Mouse (Mus musculus) hindbrain, embryonic 16.5 days (tissue): ENCODE measurements around the gene Nrxn2. TPM values are rescaled to one million over a fixed set of nuclear protein-coding genes. Genes with fewer than 3 reads are reported as not detected.

Experiments used
- ATAC-seq: fragments of 200-750 bp; cut with Nextera tagmentation; 2 replicates; pipeline ENCODE4 v1.8.0; 2017; ENCODE audit warnings: moderate TSS enrichment, moderate library complexity
- H3K27ac ChIP-seq: fragments of 300-500 bp; sonication (generic); 2 replicates; pipeline ENCODE4 v1.5.1; 2014; ENCODE audit warnings: low read depth, mild to moderate bottlenecking, control low read depth, low read length, moderate library complexity
- H3K27me3 ChIP-seq: fragments of 300-500 bp; sonication (generic); replicated peaks from 2 replicates; pipeline ENCODE4 v1.6.1; 2014; ENCODE audit warnings: low read length; ENCODE audit not compliant: control insufficient read depth, insufficient read depth
- H3K36me3 ChIP-seq: fragments of 300-500 bp; sonication (generic); 2 replicates; pipeline ENCODE4 v1.6.1; 2014; ENCODE audit warnings: mild to moderate bottlenecking, low read length, moderate library complexity, mixed read lengths; ENCODE audit not compliant: control insufficient read depth, insufficient read depth
- H3K4me1 ChIP-seq: fragments of 300-500 bp; sonication (generic); 2 replicates; pipeline ENCODE4 v1.6.1; 2014; ENCODE audit warnings: low read depth, low read length; ENCODE audit not compliant: control insufficient read depth, insufficient read depth
- H3K4me2 ChIP-seq: fragments of 300-500 bp; sonication (generic); 2 replicates; pipeline ENCODE4 v1.6.1; 2014; ENCODE audit warnings: mild to moderate bottlenecking, low read length, control low read depth, moderate library complexity
- H3K4me3 ChIP-seq: fragments of 300-500 bp; sonication (generic); 2 replicates; pipeline ENCODE4 v1.5.1; 2014; ENCODE audit warnings: mild to moderate bottlenecking, low read length, control low read depth, moderate library complexity
- H3K9ac ChIP-seq: fragments of 300-500 bp; sonication (generic); 2 replicates; pipeline ENCODE4 v1.6.1; 2014; ENCODE audit warnings: low read depth, mild to moderate bottlenecking, control low read depth, low read length, moderate library complexity
- H3K9me3 ChIP-seq: fragments of 300-500 bp; sonication (generic); 2 replicates; pipeline ENCODE4 v1.6.1; 2014; ENCODE audit warnings: mild to moderate bottlenecking, low read length, moderate library complexity; ENCODE audit not compliant: control insufficient read depth
- WGBS: fragments of 180-500 bp; shearing (Covaris S2); extraction: QIAGEN DNeasy Blood & Tissue Kit; methylation state at CpG from one replicate; pipeline ENCODE4 v1.1.7; 2014; 5-methylcytosine and 5-hydroxymethylcytosine counted together
- polyA plus RNA-seq: library from polyadenylated mRNA; unstranded; fragments of >200 nt; fragmentation: Nextera tagmentation; extraction: Ambion mirVana; gene quantifications from 2 replicates; pipeline ENCODE4 v1.2.1, GENCODE M21; 2015

Nrxn2 gene
- polyA plus RNA-seq, 1 experiment from 2014 or later: 37.1 TPM

GRCm38 (mm10) chr19:6540191-6540590, 121.7 kb downstream of the Nrxn2 start:
- no peak overlapping the region for H3K27ac ChIP-seq
- no peaks in the 10 kb centered on the region for H3K36me3 ChIP-seq
- no peaks in the 10 kb centered on the region for H3K9me3 ChIP-seq
- no peak overlapping the region for H3K4me2 ChIP-seq
- H3K4me3 ChIP-seq: no peak overlapping the region
- no peak for ATAC-seq
- no peak overlapping the region for H3K9ac ChIP-seq
- H3K4me1 ChIP-seq: no peaks in the 10 kb centered on the region; the same call in 1 of the 2 replicates
- WGBS: 77% methylated on average over 6 of the region's 6 CpGs
- no peaks in the 10 kb centered on the region for H3K27me3 ChIP-seq

- Histone ChIP-seq H3K9ac (no peak overlapping the region), H3K4me2 (no peak overlapping the region), H3K27me3 (no peaks in the 10 kb centered on the region), H3K27ac (no peak overlapping the region), H3K9me3 (no peaks in the 10 kb centered on the region), H3K4me1 (no peaks in the 10 kb centered on the region; the same call in 1 of the 2 replicates), H3K4me3 (no peak overlapping the region), H3K36me3 (no peaks in the 10 kb centered on the region)
- WGBS: 94% methylated on average over 7 of the region's 7 CpGs
- ATAC-seq: no peak
Measured at GRCm38 (mm10) chr19:6541521-6541920, 123.0 kb downstream of the Nrxn2 start.

- peak; percentile 67 for ATAC-seq
- WGBS: 85% methylated on average over 16 of the region's 16 CpGs
- Histone ChIP-seq H3K27me3 (no peaks in the 10 kb centered on the region), H3K9ac (no peak within 1 kb of the TSS), H3K9me3 (no peaks in the 10 kb centered on the region), H3K4me2 (no peak within 1 kb of the TSS), H3K4me3 (no peak within 1 kb of the TSS), H3K27ac (peak within 1 kb of the TSS; percentile 15; the same call in 1 of the 2 replicates), H3K36me3 (no peaks in the 10 kb centered on the region), H3K4me1 (no peaks in the 10 kb centered on the region)
Measured at GRCm38 (mm10) chr19:6542367-6543034, 124.0 kb downstream of the Nrxn2 start, which contains the start of gene Slc22a12. Slc22a12 (minus strand) TSS chr19:6543032.

- no peak for ATAC-seq
- Histone ChIP-seq H3K27ac (no peak overlapping the region), H3K4me1 (no peaks in the 10 kb centered on the region; the same call in 1 of the 2 replicates), H3K27me3 (no peaks in the 10 kb centered on the region), H3K4me3 (no peak overlapping the region), H3K4me2 (no peak overlapping the region), H3K9me3 (no peaks in the 10 kb centered on the region), H3K36me3 (no peaks in the 10 kb centered on the region), H3K9ac (no peak overlapping the region)
- WGBS: 92% methylated on average over 6 of the region's 6 CpGs
Measured at GRCm38 (mm10) chr19:6543035-6543383, 124.5 kb downstream of the Nrxn2 start.

GRCm38 (mm10) chr19:6543518-6543917, 125.0 kb downstream of the Nrxn2 start:
- no peak for ATAC-seq
- H3K9me3 ChIP-seq: no peaks in the 10 kb centered on the region
- H3K9ac ChIP-seq: no peak overlapping the region
- H3K4me2 ChIP-seq: no peak overlapping the region
- no peaks in the 10 kb centered on the region for H3K36me3 ChIP-seq
- H3K27ac ChIP-seq: peak overlapping the region; percentile 15; the same call in 1 of the 2 replicates
- WGBS: 44% methylated on average over 7 of the region's 7 CpGs
- H3K27me3 ChIP-seq: no peaks in the 10 kb centered on the region
- no peak overlapping the region for H3K4me3 ChIP-seq
- peaks cover 4% of the 10 kb centered on the region; the same call in 1 of the 2 replicates for H3K4me1 ChIP-seq

- Histone ChIP-seq H3K27me3 (no peaks in the 10 kb centered on the region), H3K4me1 (peaks cover 7% of the 10 kb centered on the region), H3K4me2 (no peak overlapping the region), H3K9ac (no peak overlapping the region), H3K9me3 (no peaks in the 10 kb centered on the region), H3K27ac (no peak overlapping the region), H3K36me3 (no peaks in the 10 kb centered on the region), H3K4me3 (no peak overlapping the region)
- ATAC-seq: no peak
- WGBS: 92% methylated on average over 13 of the region's 13 CpGs
Measured at GRCm38 (mm10) chr19:6544712-6545111, 126.2 kb downstream of the Nrxn2 start.

- no peak overlapping the region for H3K4me2 ChIP-seq
- 92% methylated on average over 5 of the region's 5 CpGs for WGBS
- no peak overlapping the region for H3K27ac ChIP-seq
- H3K4me3 ChIP-seq: no peak overlapping the region
- H3K9ac ChIP-seq: no peak overlapping the region
- no peaks in the 10 kb centered on the region for H3K36me3 ChIP-seq
- H3K4me1 ChIP-seq: peaks cover 8% of the 10 kb centered on the region
- ATAC-seq: no peak
- H3K9me3 ChIP-seq: no peaks in the 10 kb centered on the region
- H3K27me3 ChIP-seq: no peaks in the 10 kb centered on the region
Measured at GRCm38 (mm10) chr19:6545481-6545880, 127.0 kb downstream of the Nrxn2 start.

GRCm38 (mm10) chr19:6546096-6546495, 127.6 kb downstream of the Nrxn2 start:
- no peaks in the 10 kb centered on the region for H3K9me3 ChIP-seq
- no peak overlapping the region for H3K9ac ChIP-seq
- H3K36me3 ChIP-seq: no peaks in the 10 kb centered on the region
- 89% methylated on average over 1 of the region's 1 CpGs for WGBS
- no peak for ATAC-seq
- no peak overlapping the region for H3K27ac ChIP-seq
- peaks cover 8% of the 10 kb centered on the region for H3K4me1 ChIP-seq
- no peak overlapping the region for H3K4me3 ChIP-seq
- no peak overlapping the region for H3K4me2 ChIP-seq
- no peaks in the 10 kb centered on the region for H3K27me3 ChIP-seq

GRCm38 (mm10) chr19:6547801-6548200, 129.3 kb downstream of the Nrxn2 start:
- H3K27ac ChIP-seq: peak overlapping the region; percentile 32; the same call in 1 of the 2 replicates
- H3K36me3 ChIP-seq: no peaks in the 10 kb centered on the region
- H3K4me3 ChIP-seq: no peak overlapping the region
- no peak overlapping the region for H3K9ac ChIP-seq
- no peaks in the 10 kb centered on the region for H3K9me3 ChIP-seq
- WGBS: 86% methylated on average over 5 of the region's 5 CpGs
- no peak overlapping the region for H3K4me2 ChIP-seq
- peaks cover 8% of the 10 kb centered on the region for H3K4me1 ChIP-seq
- no peaks in the 10 kb centered on the region for H3K27me3 ChIP-seq
- ATAC-seq: no peak
